Mouse (Mus musculus) heart, postnatal 25 days (tissue): ENCODE data around the gene Fryl. TPM values are rescaled to one million over a fixed set of nuclear protein-coding genes. Genes with fewer than 3 reads are reported as not detected.
"Not testable (repeated sequence)": the region's sequence is repeated elsewhere in the genome, so short reads cannot be mapped to it uniquely, and the experiment has no call there.

Experiments used
- DNase-seq: peaks from one replicate; pipeline ENCODE4 v3.0.0; 2022; ENCODE audit warnings: low spot score
- intact Hi-C: fragments of 180-260 bp; cut with DNase I; formaldehyde crosslinking; loops from one replicate; pipeline ENCODE4 v1.15.1; 2025
- total RNA-seq, 2 experiments: library from RNA; stranded (reverse); gene quantifications; 2 replicates each; pipeline ENCODE4 v1.2.3; 2021

Fryl gene
- total RNA-seq, 2 experiments from 2014 or later, result 35.7 to 41.5 TPM

GRCm38 (mm10) chr5:73061506-73062155 lies 194.8 kb downstream of the Fryl start:
- intact Hi-C loops, result no loop called here
- DNase-seq, result no peak

GRCm38 (mm10) chr5:73056937-73057336 lies 199.5 kb downstream of the Fryl start:
- intact Hi-C loops, result no loop called here
- no peak for DNase-seq

GRCm38 (mm10) chr5:73056457-73056856 lies 200.0 kb downstream of the Fryl start:
- intact Hi-C loops, result no loop called here
- no peak for DNase-seq

GRCm38 (mm10) chr5:73053933-73054332 lies 202.5 kb downstream of the Fryl start:
- no peak for DNase-seq
- intact Hi-C loops, result no loop called here

- intact Hi-C loops, result no loop called here
- no peak for DNase-seq
These were observed 208.7 kb downstream of the Fryl start for GRCm38 (mm10) chr5:73047651-73048245.

- intact Hi-C loops, result no loop called here
- DNase-seq, result no peak
These were observed 212.4 kb downstream of the Fryl start for GRCm38 (mm10) chr5:73044055-73044454.

GRCm38 (mm10) chr5:73032481-73032880 lies 223.9 kb downstream of the Fryl start:
- intact Hi-C loops, result no loop called here
- no peak for DNase-seq

- DNase-seq, result no peak
- intact Hi-C loops, result no loop called here
These were observed 227.8 kb downstream of the Fryl start for GRCm38 (mm10) chr5:73028646-73029045.

GRCm38 (mm10) chr5:73023801-73024200 lies 232.6 kb downstream of the Fryl start:
- no peak for DNase-seq
- intact Hi-C loops, result loop anchor here (5.0 kb wide), 1 partner anchor 452 kb away; no protein-coding TSS in a partner anchor

GRCm38 (mm10) chr5:73014745-73015144 lies 241.7 kb downstream of the Fryl start:
- intact Hi-C loops, result no loop called here
- DNase-seq, result no peak

GRCm38 (mm10) chr5:73013611-73014287 lies 242.7 kb downstream of the Fryl start:
- intact Hi-C loops, DNase-seq: not testable (repeated sequence)

GRCm38 (mm10) chr5:73012884-73013610 lies 243.4 kb downstream of the Fryl start:
- DNase-seq, intact Hi-C loops: not testable (repeated sequence)

- intact Hi-C loops, DNase-seq: not testable (repeated sequence)
These were observed 244.6 kb downstream of the Fryl start for GRCm38 (mm10) chr5:73011806-73012205.

- intact Hi-C loops, result loop anchor here (5.0 kb wide), 1 partner anchor 421 kb away; the partner anchor contains the start of gene Gm5868
These were observed 248.2 kb downstream of the Fryl start for GRCm38 (mm10) chr5:73008230-73008629.

GRCm38 (mm10) chr5:73007582-73007959 lies 248.8 kb downstream of the Fryl start:
- intact Hi-C loops, result loop anchor here (5.0 kb wide), 1 partner anchor 420 kb away; the partner anchor contains the start of gene Gm5868
- DNase-seq, result no peak

More at GRCm38 (mm10) chr5:73008230-73008629, 248.2 kb downstream of the Fryl start:
- DNase-seq, result not testable (repeated sequence)

GRCm38 (mm10) chr5:73006784-73007581 lies 249.4 kb downstream of the Fryl start, which contains the start of gene Slc10a4:
TSS of gene Slc10a4 (plus strand) at chr5:73006883.
- intact Hi-C loops, result loop anchor here (5.0 kb wide), 1 partner anchor 420 kb away; the partner anchor contains the start of gene Gm5868
- DNase-seq, result no peak

- no peak for DNase-seq
- intact Hi-C loops, result no loop called here
These were observed 252.4 kb downstream of the Fryl start for GRCm38 (mm10) chr5:73004046-73004445.

GRCm38 (mm10) chr5:72998546-72998945 lies 257.9 kb downstream of the Fryl start:
- DNase-seq, intact Hi-C loops: not testable (repeated sequence)

GRCm38 (mm10) chr5:72995379-72995778 lies 261.0 kb downstream of the Fryl start:
- no peak for DNase-seq
- intact Hi-C loops, result no loop called here
